Mouse (Mus musculus) hindbrain, embryonic 15.5 days (tissue): Measurements from ENCODE around the gene Gm17190. TPM values are rescaled to one million over a fixed set of nuclear protein-coding genes. Genes with fewer than 3 reads are reported as not detected.
A peak's percentile ranks its signal among the peaks of the same experiment; 100 is the strongest.

ENCODE experiments used
- ATAC-seq: fragments of 200-750 bp; cut with Nextera tagmentation; 2 replicates; pipeline ENCODE4 v1.8.0; 2017; ENCODE audit warnings: low read depth, moderate number of reproducible peaks, moderate TSS enrichment; ENCODE audit not compliant: low FRiP score
- H3K27ac ChIP-seq: fragments of 300-500 bp; sonication (generic); replicated peaks from 2 replicates; pipeline ENCODE4 v1.5.1; 2015; ENCODE audit warnings: mild to moderate bottlenecking, inconsistent platforms
- H3K27me3 ChIP-seq: fragments of 300-500 bp; sonication (generic); 2 replicates; pipeline ENCODE4 v1.6.1; 2015; ENCODE audit warnings: control low read depth, inconsistent platforms
- H3K36me3 ChIP-seq: fragments of 300-500 bp; sonication (generic); 2 replicates; pipeline ENCODE4 v1.6.1; 2015; ENCODE audit warnings: control low read depth, inconsistent platforms
- H3K4me1 ChIP-seq: fragments of 300-500 bp; sonication (generic); replicated peaks from 2 replicates; pipeline ENCODE4 v1.6.1; 2015; ENCODE audit warnings: control low read depth, inconsistent platforms
- H3K4me2 ChIP-seq: fragments of 300-500 bp; sonication (generic); 2 replicates; pipeline ENCODE4 v1.6.1; 2015; ENCODE audit warnings: moderate library complexity, mild to moderate bottlenecking, inconsistent platforms
- H3K4me3 ChIP-seq: fragments of 300-500 bp; sonication (generic); 2 replicates; pipeline ENCODE4 v1.5.1; 2015; ENCODE audit warnings: mild to moderate bottlenecking, inconsistent platforms
- H3K9ac ChIP-seq: fragments of 300-500 bp; sonication (generic); 2 replicates; pipeline ENCODE4 v1.6.1; 2015; ENCODE audit warnings: inconsistent platforms
- H3K9me3 ChIP-seq: fragments of 300-500 bp; sonication (generic); 2 replicates; pipeline ENCODE4 v1.6.1; 2016; ENCODE audit warnings: control low read depth, inconsistent platforms
- WGBS: fragments of 180-500 bp; shearing (Covaris S2); methylation state at CpG from one replicate; pipeline ENCODE4 v1.1.7; 2015; 5-methylcytosine and 5-hydroxymethylcytosine counted together
- polyA plus RNA-seq: library from polyadenylated mRNA; unstranded; fragments of >200 nt; fragmentation: Nextera tagmentation; extraction: Ambion mirVana; gene quantifications from 2 replicates; pipeline ENCODE4 v1.2.1, GENCODE M21; 2015

The Gm17190 gene
- polyA plus RNA-seq, 1 experiment from 2014 or later, result 0.29 TPM

DNA sequence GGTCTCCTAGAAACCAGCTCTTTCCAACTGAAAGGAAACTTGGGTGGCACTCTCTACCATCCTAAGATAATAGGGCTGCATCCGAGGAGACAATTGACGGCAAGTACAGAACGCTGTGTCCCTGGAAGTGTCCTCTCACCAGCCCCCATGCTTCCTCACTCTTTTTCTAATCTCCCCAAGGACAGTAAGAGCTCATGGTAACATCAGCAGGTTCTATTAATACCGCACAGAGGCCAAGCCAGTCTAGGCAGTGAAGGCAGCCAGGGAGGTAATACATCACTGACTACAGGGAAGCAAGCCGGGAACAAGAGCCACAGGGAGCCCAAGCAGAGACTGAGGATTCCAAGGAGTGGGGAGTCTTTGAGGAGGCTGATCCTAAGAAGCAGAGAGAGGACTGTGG, 43.2 kb downstream of the Gm17190 start:
- Histone ChIP-seq H3K4me2 (no peak overlapping the region), H3K9me3 (no peaks in the 10 kb centered on the region), H3K9ac (no peak overlapping the region), H3K27me3 (no peaks in the 10 kb centered on the region), H3K36me3 (no peaks in the 10 kb centered on the region), H3K4me1 (0 out of 2 replicates have a peak, but pooled peaks cover 5% of the 10 kb centered on the region), H3K4me3 (no peak overlapping the region), H3K27ac (no peak overlapping the region)
- 60% methylated on average over 5 of the region's 5 CpGs for WGBS
- ATAC-seq, result no peak

- Histone ChIP-seq H3K9me3 (no peaks in the 10 kb centered on the region), H3K27me3 (no peaks in the 10 kb centered on the region), H3K4me1 (peaks cover 8% of the 10 kb centered on the region; the same call in 1 of the 2 replicates), H3K9ac (no peak overlapping the region), H3K27ac (no peak overlapping the region), H3K36me3 (no peaks in the 10 kb centered on the region), H3K4me3 (no peak overlapping the region), H3K4me2 (no peak overlapping the region)
- ATAC-seq, result no peak
- 81% methylated on average over 6 of the region's 6 CpGs for WGBS
Measured at GRCm38 (mm10) chr13:96126669-96127068, 44.8 kb downstream of the Gm17190 start.

DNA sequence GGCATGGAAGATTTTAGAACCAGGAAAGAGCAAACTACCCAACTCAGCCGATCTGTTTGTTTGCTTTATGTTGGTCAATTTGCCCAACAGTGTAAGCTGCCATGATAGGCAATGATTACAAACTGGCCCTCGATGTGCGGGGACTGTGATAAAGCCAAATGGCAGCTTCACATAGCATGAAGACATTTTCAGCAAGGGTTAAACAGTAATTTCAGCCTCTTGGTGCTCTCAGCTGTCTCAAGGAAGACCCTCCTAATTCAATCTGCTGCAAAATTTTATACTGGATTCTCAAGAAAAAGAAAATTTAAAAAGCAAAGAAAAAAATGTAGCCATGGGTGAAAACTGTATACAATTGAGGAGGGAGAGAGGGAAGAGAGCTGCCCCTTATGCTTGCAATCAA, 47.2 kb downstream of the Gm17190 start:
- H3K9me3 ChIP-seq, result no peaks in the 10 kb centered on the region
- H3K4me3 ChIP-seq, result peak overlapping the region; percentile 63
- peak overlapping the region; percentile 89 for H3K27ac ChIP-seq
- H3K4me1 ChIP-seq, result peaks cover 22% of the 10 kb centered on the region
- no peak overlapping the region for H3K9ac ChIP-seq
- WGBS, result 65% methylated on average over 3 of the region's 3 CpGs
- no peaks in the 10 kb centered on the region for H3K27me3 ChIP-seq
- no peak for ATAC-seq
- no peaks in the 10 kb centered on the region for H3K36me3 ChIP-seq
- H3K4me2 ChIP-seq, result peak overlapping the region; percentile 75

DNA sequence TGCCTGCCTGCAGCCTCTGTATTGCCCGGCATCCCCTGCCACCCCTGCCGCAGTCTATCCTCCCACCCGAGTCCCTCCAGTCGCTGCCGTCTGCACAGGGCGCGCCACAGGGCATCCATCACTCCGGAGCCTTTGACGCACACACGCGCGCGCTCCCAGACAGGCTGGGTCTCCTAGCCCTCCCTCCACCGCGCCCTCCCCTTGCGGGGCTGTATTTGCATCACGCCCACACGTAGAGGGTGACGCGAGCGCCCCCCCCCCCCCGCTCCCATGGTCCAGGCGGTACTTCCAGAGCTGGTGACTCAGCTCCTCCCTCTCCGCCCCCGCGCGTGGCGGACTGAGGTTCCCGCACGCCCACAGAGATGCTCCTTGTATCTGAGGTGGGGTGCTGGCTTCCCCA, 49.2 kb downstream of the Gm17190 start:
- peak; percentile 89 for ATAC-seq
- Histone ChIP-seq H3K9ac (peak overlapping the region; percentile 59), H3K4me2 (peak overlapping the region; percentile 75), H3K4me1 (peaks cover 21% of the 10 kb centered on the region), H3K9me3 (no peaks in the 10 kb centered on the region), H3K36me3 (no peaks in the 10 kb centered on the region), H3K27ac (peak overlapping the region; percentile 89), H3K4me3 (peak overlapping the region; percentile 63), H3K27me3 (no peaks in the 10 kb centered on the region)
- 1% methylated on average over 26 of the region's 30 CpGs for WGBS

GRCm38 (mm10) chr13:96131911-96132310, 50.1 kb downstream of the Gm17190 start:
- peak overlapping the region; percentile 59 for H3K9ac ChIP-seq
- peak overlapping the region; percentile 63 for H3K4me3 ChIP-seq
- WGBS, result 1% methylated on average over 19 of the region's 19 CpGs
- H3K27ac ChIP-seq, result peak overlapping the region; percentile 89
- no peaks in the 10 kb centered on the region for H3K27me3 ChIP-seq
- no peaks in the 10 kb centered on the region for H3K36me3 ChIP-seq
- H3K4me1 ChIP-seq, result peaks cover 21% of the 10 kb centered on the region
- H3K4me2 ChIP-seq, result peak overlapping the region; percentile 75
- H3K9me3 ChIP-seq, result no peaks in the 10 kb centered on the region
- ATAC-seq, result no peak

GRCm38 (mm10) chr13:96132401-96132816, 50.6 kb downstream of the Gm17190 start, which contains the start of gene Sv2c:
Sv2c (minus strand) TSS chr13:96132577.
- Histone ChIP-seq H3K9ac (peak within 1 kb of the TSS; percentile 59), H3K27me3 (no peaks in the 10 kb centered on the region)
- 1% methylated on average over 37 of the region's 44 CpGs for WGBS

More at GRCm38 (mm10) chr13:96132401-96132816, 50.6 kb downstream of the Gm17190 start, which contains the start of gene Sv2c:
- Histone ChIP-seq H3K36me3 (no peaks in the 10 kb centered on the region), H3K4me2 (peak within 1 kb of the TSS; percentile 75), H3K9me3 (no peaks in the 10 kb centered on the region), H3K27ac (peak within 1 kb of the TSS; percentile 89), H3K4me3 (peak within 1 kb of the TSS; percentile 63), H3K4me1 (peaks cover 21% of the 10 kb centered on the region)
- ATAC-seq, result peak; percentile 77

Other genes starting within 250 kb of the Gm17190 start
- gene Iqgap2, start 190.1 kb upstream of the Gm17190 start, polyA plus RNA-seq, result 4.2 and 4.3 TPM in 2 replicates
- gene Gm20075, start 678 bp upstream of the Gm17190 start, polyA plus RNA-seq, result 24.3 and 25.1 TPM in 2 replicates
- gene Sv2c, start 50.5 kb downstream of the Gm17190 start, polyA plus RNA-seq, result 30.2 and 31.6 TPM in 2 replicates